Mouse (Mus musculus) regulatory T cell (primary cell): ENCODE measurements around the gene Hmgxb4.

Experiments
- in situ Hi-C: fragments of 300-600 bp; cut with MboI, MseI; formaldehyde crosslinking; loops from one replicate; pipeline ENCODE4 v1.15.1; 2025; ENCODE audit warnings: high pct_unique_total_duplicates

The Hmgxb4 gene

DNA sequence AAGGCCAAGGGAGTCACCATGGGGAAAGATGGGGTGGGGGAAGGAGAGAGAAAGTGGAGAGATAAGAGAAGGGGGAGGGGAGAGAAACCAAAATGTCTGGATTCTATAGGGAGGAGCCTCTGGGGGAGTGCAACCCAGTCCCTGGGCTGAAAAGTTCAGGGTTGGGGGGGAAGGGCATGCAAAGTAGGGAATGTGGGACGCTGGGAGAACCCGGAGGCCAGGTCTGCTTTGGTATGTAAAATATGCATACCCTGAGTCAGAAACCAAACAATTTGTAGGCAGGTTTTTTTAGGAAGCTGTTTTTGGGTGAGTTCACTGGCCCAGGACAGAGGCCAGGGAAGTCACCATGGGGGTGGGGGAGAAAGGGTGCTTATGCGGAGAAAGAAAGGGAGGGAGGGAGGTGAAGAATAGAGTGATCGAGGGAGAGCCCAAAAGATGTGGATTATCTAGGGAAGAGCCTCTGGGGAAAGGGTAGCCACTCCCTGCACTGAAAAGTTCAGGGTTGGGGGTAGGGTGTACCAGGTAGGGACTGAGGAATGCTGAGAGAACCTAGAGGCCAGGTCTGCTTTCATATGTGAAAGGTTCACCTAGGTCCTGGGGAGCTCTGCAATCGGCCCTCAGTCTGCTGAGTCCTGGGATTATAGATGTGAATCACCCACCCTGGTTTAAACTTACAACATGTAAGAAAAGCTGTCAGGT is 25.3 kb downstream of the Hmgxb4 start:
- in situ Hi-C loops, result no loop called here

- in situ Hi-C loops, result no loop called here
Observed at GRCm38 (mm10) chr8:75023660-75024316, 30.6 kb downstream of the Hmgxb4 start.

GRCm38 (mm10) chr8:75025809-75026208 is 32.7 kb downstream of the Hmgxb4 start:
- in situ Hi-C loops, result no loop called here

DNA sequence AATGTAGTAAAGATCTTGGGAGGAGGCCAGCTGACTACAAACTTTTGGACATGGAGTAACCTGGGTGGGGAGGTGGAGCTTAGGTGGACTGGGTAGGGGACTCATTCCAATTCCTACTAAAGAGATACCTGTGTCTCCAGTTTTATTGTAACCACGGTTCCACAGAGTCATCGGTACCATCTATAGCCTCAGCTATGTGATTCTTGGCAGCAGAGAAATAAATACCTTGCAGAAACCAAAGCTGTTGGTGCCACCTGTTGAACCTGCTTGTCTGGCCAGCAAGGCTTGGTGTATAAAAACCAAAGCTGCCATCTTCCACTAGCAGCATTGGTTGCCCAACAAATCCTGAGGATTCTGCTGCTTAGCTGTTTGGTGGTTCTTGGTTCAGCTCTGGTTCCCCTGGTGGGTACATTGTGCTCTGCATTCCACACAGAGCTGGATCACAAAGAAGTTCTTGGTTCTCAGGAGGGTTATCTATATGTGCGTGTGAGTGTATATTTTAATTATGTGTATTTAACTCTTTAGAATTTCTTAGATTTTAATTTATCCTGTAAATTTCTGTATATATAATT is 37.4 kb downstream of the Hmgxb4 start:
- in situ Hi-C loops, result no loop called here

DNA sequence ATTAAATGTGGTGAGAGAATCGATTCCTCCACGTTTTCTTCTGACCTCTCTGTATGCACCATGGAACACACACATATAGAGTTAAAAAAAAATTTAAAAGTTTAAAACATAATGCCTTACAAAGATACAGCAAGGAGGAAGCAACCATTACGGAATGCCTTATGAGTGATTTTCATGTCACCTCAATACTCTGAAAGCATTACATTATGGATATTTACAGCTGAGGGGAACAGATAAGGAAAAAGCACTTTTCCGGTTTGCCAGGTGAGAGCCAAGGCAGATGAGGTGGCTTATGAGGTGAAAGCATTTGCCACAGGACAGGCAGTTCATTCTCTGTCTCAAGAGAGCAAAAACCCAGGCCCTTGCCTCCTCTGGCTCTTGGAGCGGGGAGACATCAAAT is 39.8 kb downstream of the Hmgxb4 start:
- in situ Hi-C loops, result no loop called here

DNA sequence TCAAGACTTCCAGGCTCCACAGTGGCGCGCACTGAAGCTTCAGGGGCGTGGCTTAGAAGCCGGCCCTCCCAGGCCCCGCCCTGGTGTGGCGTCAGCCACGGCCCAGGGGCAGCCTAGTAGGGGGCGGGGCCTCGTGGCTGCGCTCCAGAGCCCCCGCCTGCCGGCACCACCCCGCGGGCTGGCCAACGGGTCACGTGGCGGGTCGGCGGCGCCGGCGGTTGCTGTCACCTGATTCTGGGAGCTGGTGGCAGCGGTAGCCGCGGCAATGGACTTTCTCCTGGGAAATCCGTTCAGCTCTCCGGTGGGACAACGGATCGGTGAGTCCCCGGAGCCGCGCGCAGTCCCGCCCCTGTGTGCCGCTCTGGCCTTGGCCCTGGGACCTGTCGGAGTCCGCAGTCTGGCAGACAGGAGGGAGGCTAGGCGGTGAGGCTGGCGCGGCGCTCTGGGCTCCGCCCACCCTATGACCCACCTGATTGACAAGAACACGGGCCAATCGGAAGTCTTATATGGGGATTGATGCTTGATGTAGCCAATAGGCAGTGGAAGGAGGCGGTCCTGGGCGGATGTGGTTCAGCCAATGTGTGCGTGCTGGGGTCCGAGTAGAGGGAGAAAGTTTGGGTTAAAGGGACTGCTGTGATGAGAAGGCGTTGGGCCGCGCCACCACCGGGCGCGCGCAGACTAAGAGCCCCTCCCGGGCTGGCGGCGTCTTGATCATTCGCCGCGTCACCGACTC is 40.5 kb downstream of the Hmgxb4 start, which contains the start of gene Tom1:
Gene Tom1 (plus strand): TSS at position 195 of the 733 bp plus-strand sequence.
- in situ Hi-C loops, result no loop called here

- in situ Hi-C loops, result no loop called here
Observed at GRCm38 (mm10) chr8:75034285-75034684, 41.1 kb downstream of the Hmgxb4 start.

- in situ Hi-C loops, result no loop called here
Observed at GRCm38 (mm10) chr8:75035640-75036039, 42.5 kb downstream of the Hmgxb4 start.

DNA sequence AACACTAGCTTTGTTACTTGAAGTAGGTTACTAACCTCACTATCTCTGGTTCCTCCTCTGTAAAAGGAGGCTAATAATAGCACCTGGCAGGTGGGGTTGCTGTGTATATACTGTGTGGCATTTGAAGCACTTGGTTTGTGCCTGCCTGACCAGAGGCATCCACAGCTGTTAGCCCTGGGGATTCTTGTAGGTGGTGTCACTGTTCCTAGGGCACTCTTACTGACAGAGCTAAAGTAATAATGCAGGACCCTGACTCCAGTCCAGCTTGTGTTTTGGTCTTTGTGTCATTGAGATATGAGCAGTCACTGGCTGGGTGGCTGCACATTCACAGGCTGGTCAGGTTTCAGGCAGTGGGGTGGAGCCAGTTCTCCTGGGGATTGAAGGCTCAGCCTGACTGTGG is 45.3 kb downstream of the Hmgxb4 start:
- in situ Hi-C loops, result no loop called here

- in situ Hi-C loops, result no loop called here
Observed at GRCm38 (mm10) chr8:75039754-75040153, 46.6 kb downstream of the Hmgxb4 start.

GRCm38 (mm10) chr8:75042171-75042570 is 49.0 kb downstream of the Hmgxb4 start:
- in situ Hi-C loops, result no loop called here

DNA sequence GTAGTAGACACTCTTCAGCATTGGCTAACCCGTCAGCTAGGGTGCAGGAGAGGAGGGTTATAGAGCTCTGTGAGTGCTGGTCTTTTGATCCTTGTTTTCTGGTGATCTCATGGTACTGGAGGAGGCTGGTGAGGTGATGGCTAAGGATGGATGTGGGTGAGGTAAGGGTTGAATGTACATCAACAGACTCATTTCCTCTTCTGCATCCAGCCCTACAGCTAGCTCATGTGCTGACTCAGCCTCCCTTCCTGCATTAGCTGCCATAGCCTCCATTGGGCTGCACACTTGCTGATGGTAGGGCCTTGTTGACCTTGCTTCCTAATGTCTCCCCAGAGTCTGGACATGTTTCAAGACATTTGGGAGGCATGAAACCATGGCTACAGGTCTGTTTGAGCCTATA is 49.8 kb downstream of the Hmgxb4 start:
- in situ Hi-C loops, result no loop called here

- in situ Hi-C loops, result no loop called here
Observed at GRCm38 (mm10) chr8:75046303-75046702, 53.1 kb downstream of the Hmgxb4 start.

DNA sequence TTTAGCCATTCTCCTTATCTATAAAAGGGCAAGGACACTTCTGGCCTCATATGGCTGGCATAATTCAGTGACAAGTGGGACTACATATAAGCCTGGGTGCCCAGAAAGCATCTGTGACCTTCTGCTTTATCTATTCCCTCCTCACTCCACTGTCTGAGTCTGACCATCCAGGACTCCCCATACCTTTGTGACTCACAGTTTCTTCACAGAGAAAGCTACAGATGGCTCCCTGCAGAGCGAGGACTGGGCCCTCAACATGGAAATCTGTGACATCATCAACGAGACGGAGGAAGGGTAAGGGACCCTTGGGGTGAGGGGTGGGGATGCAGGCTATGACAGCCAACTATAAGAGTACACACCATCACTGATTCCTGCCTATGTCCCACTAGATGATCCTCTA is 54.6 kb downstream of the Hmgxb4 start:
- in situ Hi-C loops, result no loop called here

GRCm38 (mm10) chr8:75053342-75053741 is 60.2 kb downstream of the Hmgxb4 start:
- in situ Hi-C loops, result no loop called here

DNA sequence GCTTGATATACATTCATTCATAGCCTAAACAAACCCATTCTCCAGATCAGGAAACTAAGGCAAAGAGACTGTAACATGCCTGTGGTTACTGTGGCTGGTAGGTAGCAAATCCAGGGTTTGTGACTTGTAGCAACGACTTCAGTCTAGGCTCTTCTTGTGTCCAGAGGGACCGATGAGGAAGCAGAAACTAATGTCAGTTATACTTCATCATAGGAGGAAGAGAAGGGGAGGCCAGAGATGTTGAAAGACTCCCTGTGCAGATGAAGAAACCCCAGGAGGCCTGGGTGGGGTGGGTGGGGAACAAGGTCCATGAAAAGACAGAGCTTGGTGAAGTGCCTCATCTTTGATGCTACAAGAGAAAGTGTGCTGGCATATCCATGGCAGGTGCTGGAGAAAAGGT is 62.5 kb downstream of the Hmgxb4 start:
- in situ Hi-C loops, result no loop called here

DNA sequence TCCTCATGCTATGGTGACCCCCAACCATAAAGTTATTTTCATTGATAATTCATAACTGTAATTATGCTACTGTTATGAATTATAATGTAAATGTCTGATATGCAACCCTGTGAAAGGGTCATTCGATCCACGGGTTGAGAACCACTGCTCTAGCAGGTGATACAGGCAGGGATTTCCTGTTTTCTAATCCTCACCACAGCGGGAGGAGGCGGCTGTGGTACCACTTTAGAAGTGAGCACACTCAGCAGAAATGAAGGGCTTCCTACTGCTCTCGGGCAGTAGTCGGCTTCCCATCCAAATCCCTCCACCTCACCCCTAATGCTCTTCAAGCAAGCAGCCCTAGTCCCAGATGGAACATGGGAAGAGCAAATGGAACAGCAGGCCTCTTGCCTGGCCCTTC is 66.9 kb downstream of the Hmgxb4 start:
- in situ Hi-C loops, result no loop called here

DNA sequence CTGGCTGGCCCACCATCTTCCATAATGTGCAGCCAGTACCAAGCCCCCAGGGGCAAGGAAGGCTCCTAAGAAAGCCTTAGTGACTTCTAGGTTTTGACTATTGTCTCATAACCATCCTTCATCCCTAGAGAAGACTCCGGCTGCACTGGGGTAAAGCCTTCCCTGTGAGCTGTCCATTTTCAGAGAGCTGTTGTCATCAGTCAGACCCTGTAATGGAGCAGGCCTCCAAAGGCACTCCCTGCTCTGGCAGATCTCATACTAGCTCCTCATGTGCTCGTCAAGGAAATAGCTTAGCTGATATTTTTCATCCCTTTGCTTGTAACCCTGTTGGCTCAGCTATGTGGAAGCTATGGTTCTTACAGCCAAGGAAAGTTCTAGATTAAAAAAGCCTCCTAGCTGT is 67.7 kb downstream of the Hmgxb4 start:
- in situ Hi-C loops, result no loop called here

DNA sequence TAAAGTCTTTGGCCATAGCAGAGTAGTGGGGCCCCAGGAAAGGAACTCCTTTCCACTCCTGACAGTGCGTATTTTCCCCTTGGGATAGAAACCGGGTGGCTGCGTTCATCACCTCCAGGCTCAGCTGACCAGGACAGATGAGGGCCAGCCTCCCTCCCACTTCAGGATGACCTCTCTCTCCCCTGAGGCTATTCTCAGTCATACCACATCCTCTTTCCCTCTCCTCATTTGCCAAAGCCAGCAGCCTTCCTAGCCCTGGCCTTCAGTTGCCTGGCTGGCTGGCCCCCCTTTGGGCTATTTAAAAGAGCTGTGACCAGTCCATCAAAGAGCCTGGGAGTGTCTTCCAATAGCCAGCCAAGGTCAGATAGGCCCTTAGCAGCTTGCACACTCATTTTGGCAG is 70.1 kb downstream of the Hmgxb4 start:
- in situ Hi-C loops, result no loop called here

GRCm38 (mm10) chr8:75064790-75065189 is 71.6 kb downstream of the Hmgxb4 start:
- in situ Hi-C loops, result no loop called here

GRCm38 (mm10) chr8:75067287-75067686 is 74.1 kb downstream of the Hmgxb4 start:
- in situ Hi-C loops, result no loop called here

DNA sequence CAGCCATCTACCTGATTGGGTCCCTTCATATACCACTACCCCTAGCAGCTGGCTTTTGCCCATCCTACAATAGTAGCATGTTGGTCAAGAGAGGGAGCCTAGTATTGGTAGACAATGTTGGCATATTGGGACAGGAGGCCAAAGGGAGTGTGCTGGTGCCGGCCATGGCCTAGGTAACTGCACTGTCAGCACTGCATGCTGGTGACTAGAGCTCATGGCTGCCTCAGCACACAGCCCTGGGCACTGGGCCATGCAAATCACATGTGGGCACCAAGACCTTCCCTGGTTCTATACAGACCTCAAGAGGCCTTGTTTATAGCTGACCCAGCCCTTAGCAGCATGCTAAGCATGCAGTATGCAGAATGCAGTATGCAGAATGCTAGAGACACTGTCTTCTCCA is 77.1 kb downstream of the Hmgxb4 start:
- in situ Hi-C loops, result no loop called here
